Mouse (Mus musculus): ENCODE measurements at regions not wholly inside any gene's neighbourhood (a gene's known extent, or its start where the extent isn't known, plus 50 kb on each side); places are given as distances from the start of the nearest gene placed in this dataset.

GRCm38 (mm10) chr19:21214253-21214652, 57.8 kb upstream of the Zfand5 start:
- no peaks in the 10 kb centered on the region for H3K4me1 ChIP-seq
- no peak overlapping the region for H3K4me3 ChIP-seq
- no peaks in the 10 kb centered on the region for H3K36me3 ChIP-seq
- no peak overlapping the region for H3K9ac ChIP-seq
- H3K9me3 ChIP-seq, result no peaks in the 10 kb centered on the region
- 81% methylated on average over 4 of the region's 4 CpGs for WGBS
- no peaks in the 10 kb centered on the region for H3K27me3 ChIP-seq (replicated peaks)
- no peak overlapping the region for H3K27ac ChIP-seq (replicated peaks)
- no peak for ATAC-seq (ENCODE audit: extremely low read depth, insufficient number of reproducible peaks, low FRiP score, low TSS enrichment)
- H3K4me2 ChIP-seq, result no peak overlapping the region

- no peaks in the 10 kb centered on the region for H3K9me3 ChIP-seq
- H3K9ac ChIP-seq, result no peak overlapping the region
- WGBS, result 76% methylated on average over 10 of the region's 10 CpGs
- no peak overlapping the region for H3K4me2 ChIP-seq
- no peaks in the 10 kb centered on the region for H3K4me1 ChIP-seq
- no peaks in the 10 kb centered on the region for H3K27me3 ChIP-seq (replicated peaks)
- no peaks in the 10 kb centered on the region for H3K36me3 ChIP-seq
- H3K4me3 ChIP-seq, result no peak overlapping the region
- no peak for ATAC-seq (ENCODE audit: extremely low read depth, insufficient number of reproducible peaks, low FRiP score, low TSS enrichment)
- no peak overlapping the region for H3K27ac ChIP-seq (replicated peaks)
These were observed 78.6 kb upstream of the Zfand5 start for GRCm38 (mm10) chr19:21193461-21193860.

- Histone ChIP-seq H3K36me3 (no peaks in the 10 kb centered on the region), H3K27ac (replicated peaks) (no peak overlapping the region), H3K9ac (no peak overlapping the region), H3K4me2 (no peak overlapping the region), H3K4me1 (no peaks in the 10 kb centered on the region), H3K4me3 (no peak overlapping the region), H3K9me3 (no peaks in the 10 kb centered on the region), H3K27me3 (replicated peaks) (no peaks in the 10 kb centered on the region)
- WGBS, result 72% methylated on average over 6 of the region's 6 CpGs
- no peak for ATAC-seq (ENCODE audit: extremely low read depth, insufficient number of reproducible peaks, low FRiP score, low TSS enrichment)
These were observed 79.5 kb upstream of the Zfand5 start for GRCm38 (mm10) chr19:21192576-21192975.

- Histone ChIP-seq H3K27me3 (replicated peaks) (no peaks in the 10 kb centered on the region), H3K9ac (no peak overlapping the region), H3K4me3 (no peak overlapping the region), H3K9me3 (no peaks in the 10 kb centered on the region), H3K4me2 (no peak overlapping the region), H3K4me1 (no peaks in the 10 kb centered on the region), H3K36me3 (no peaks in the 10 kb centered on the region), H3K27ac (replicated peaks) (no peak overlapping the region)
- WGBS, result 71% methylated on average over 4 of the region's 4 CpGs
- ATAC-seq (ENCODE audit: extremely low read depth, insufficient number of reproducible peaks, low FRiP score, low TSS enrichment), result no peak
These were observed 82.9 kb upstream of the Zfand5 start for GRCm38 (mm10) chr19:21189216-21189615.

GRCm38 (mm10) chr19:21186656-21187055, 85.4 kb upstream of the Zfand5 start:
- Histone ChIP-seq H3K27ac (replicated peaks) (no peak overlapping the region), H3K4me3 (no peak overlapping the region), H3K4me2 (no peak overlapping the region), H3K9me3 (no peaks in the 10 kb centered on the region), H3K9ac (no peak overlapping the region), H3K36me3 (no peaks in the 10 kb centered on the region), H3K27me3 (replicated peaks) (no peaks in the 10 kb centered on the region), H3K4me1 (no peaks in the 10 kb centered on the region)
- WGBS, result 84% methylated on average over 1 of the region's 1 CpGs
- no peak for ATAC-seq (ENCODE audit: extremely low read depth, insufficient number of reproducible peaks, low FRiP score, low TSS enrichment)

GRCm38 (mm10) chr19:21186016-21186415, 86.1 kb upstream of the Zfand5 start:
- no peak overlapping the region for H3K9ac ChIP-seq
- H3K4me1 ChIP-seq, result no peaks in the 10 kb centered on the region
- no peaks in the 10 kb centered on the region for H3K9me3 ChIP-seq
- H3K4me3 ChIP-seq, result no peak overlapping the region
- 76% methylated on average over 1 of the region's 1 CpGs for whole genome bisulfite sequencing
- H3K27me3 ChIP-seq (replicated peaks), result no peaks in the 10 kb centered on the region
- H3K36me3 ChIP-seq, result no peaks in the 10 kb centered on the region
- no peak overlapping the region for H3K27ac ChIP-seq (replicated peaks)
- no peak for ATAC-seq (ENCODE audit: extremely low read depth, insufficient number of reproducible peaks, low FRiP score, low TSS enrichment)
- no peak overlapping the region for H3K4me2 ChIP-seq

- H3K27me3 ChIP-seq (replicated peaks), result no peaks in the 10 kb centered on the region
- H3K4me3 ChIP-seq, result no peak overlapping the region
- no peaks in the 10 kb centered on the region for H3K36me3 ChIP-seq
- H3K27ac ChIP-seq (replicated peaks), result no peak overlapping the region
- H3K9me3 ChIP-seq, result no peaks in the 10 kb centered on the region
- no peak for ATAC-seq (ENCODE audit: extremely low read depth, insufficient number of reproducible peaks, low FRiP score, low TSS enrichment)
- H3K4me2 ChIP-seq, result no peak overlapping the region
- H3K4me1 ChIP-seq, result no peaks in the 10 kb centered on the region
- no peak overlapping the region for H3K9ac ChIP-seq
- 64% methylated on average over 4 of the region's 4 CpGs for WGBS
These were observed 89.0 kb upstream of the Zfand5 start for GRCm38 (mm10) chr19:21183028-21183427.

GRCm38 (mm10) chr19:21179886-21180285, 92.2 kb upstream of the Zfand5 start:
- 81% methylated on average over 1 of the region's 1 CpGs for WGBS
- ATAC-seq (ENCODE audit: extremely low read depth, insufficient number of reproducible peaks, low FRiP score, low TSS enrichment), result no peak
- Histone ChIP-seq H3K27ac (replicated peaks) (no peak overlapping the region), H3K27me3 (replicated peaks) (no peaks in the 10 kb centered on the region), H3K36me3 (no peaks in the 10 kb centered on the region), H3K4me3 (no peak overlapping the region), H3K4me2 (no peak overlapping the region), H3K4me1 (peaks cover 11% of the 10 kb centered on the region), H3K9ac (no peak overlapping the region), H3K9me3 (no peaks in the 10 kb centered on the region)

- Histone ChIP-seq H3K4me2 (no peak overlapping the region), H3K27ac (replicated peaks) (no peak overlapping the region), H3K9me3 (no peaks in the 10 kb centered on the region), H3K4me3 (no peak overlapping the region), H3K4me1 (peaks cover 11% of the 10 kb centered on the region), H3K36me3 (no peaks in the 10 kb centered on the region), H3K9ac (no peak overlapping the region), H3K27me3 (replicated peaks) (no peaks in the 10 kb centered on the region)
- no peak for ATAC-seq (ENCODE audit: extremely low read depth, insufficient number of reproducible peaks, low FRiP score, low TSS enrichment)
- WGBS, result 75% methylated on average over 3 of the region's 3 CpGs
These were observed 96.6 kb upstream of the Zfand5 start for GRCm38 (mm10) chr19:21175426-21175831.

- ATAC-seq (ENCODE audit: extremely low read depth, insufficient number of reproducible peaks, low FRiP score, low TSS enrichment), result no peak
- 0 out of 2 replicates have a peak overlapping the region, but pooled peaks have one; percentile 16 for H3K27ac ChIP-seq (replicated peaks)
- no peak overlapping the region for H3K4me3 ChIP-seq
- no peaks in the 10 kb centered on the region for H3K27me3 ChIP-seq (replicated peaks)
- H3K4me1 ChIP-seq, result peaks cover 11% of the 10 kb centered on the region
- no peak overlapping the region for H3K9ac ChIP-seq
- H3K36me3 ChIP-seq, result no peaks in the 10 kb centered on the region
- 51% methylated on average over 5 of the region's 5 CpGs for WGBS
- H3K9me3 ChIP-seq, result no peaks in the 10 kb centered on the region
- H3K4me2 ChIP-seq, result no peak overlapping the region
These were observed 97.4 kb upstream of the Zfand5 start for GRCm38 (mm10) chr19:21174636-21175035.

- Histone ChIP-seq H3K27ac (replicated peaks) (no peak overlapping the region; the same call in 1 of the 2 replicates), H3K27me3 (replicated peaks) (no peaks in the 10 kb centered on the region), H3K9me3 (no peaks in the 10 kb centered on the region), H3K4me1 (peaks cover 11% of the 10 kb centered on the region), H3K4me2 (no peak overlapping the region), H3K4me3 (no peak overlapping the region), H3K36me3 (no peaks in the 10 kb centered on the region), H3K9ac (no peak overlapping the region)
- no peak for ATAC-seq (ENCODE audit: extremely low read depth, insufficient number of reproducible peaks, low FRiP score, low TSS enrichment)
- 49% methylated on average over 5 of the region's 5 CpGs for WGBS
These were observed 98.1 kb upstream of the Zfand5 start for GRCm38 (mm10) chr19:21173896-21174483.

GRCm38 (mm10) chr19:21171191-21171590, 100.9 kb upstream of the Zfand5 start:
- peaks cover 13% of the 10 kb centered on the region; the same call in 1 of the 2 replicates for H3K4me1 ChIP-seq
- H3K4me3 ChIP-seq, result no peak overlapping the region
- no peak overlapping the region for H3K9ac ChIP-seq
- no peak for ATAC-seq (ENCODE audit: extremely low read depth, insufficient number of reproducible peaks, low FRiP score, low TSS enrichment)
- WGBS, result 27% methylated on average over 2 of the region's 2 CpGs
- H3K27me3 ChIP-seq (replicated peaks), result no peaks in the 10 kb centered on the region
- no peak overlapping the region for H3K4me2 ChIP-seq
- no peaks in the 10 kb centered on the region for H3K36me3 ChIP-seq
- H3K27ac ChIP-seq (replicated peaks), result no peak overlapping the region
- no peaks in the 10 kb centered on the region for H3K9me3 ChIP-seq

All from heart, embryonic 13.5 days (tissue).